Mouse (Mus musculus): ENCODE data around the gene 5330417C22Rik.

DNA sequence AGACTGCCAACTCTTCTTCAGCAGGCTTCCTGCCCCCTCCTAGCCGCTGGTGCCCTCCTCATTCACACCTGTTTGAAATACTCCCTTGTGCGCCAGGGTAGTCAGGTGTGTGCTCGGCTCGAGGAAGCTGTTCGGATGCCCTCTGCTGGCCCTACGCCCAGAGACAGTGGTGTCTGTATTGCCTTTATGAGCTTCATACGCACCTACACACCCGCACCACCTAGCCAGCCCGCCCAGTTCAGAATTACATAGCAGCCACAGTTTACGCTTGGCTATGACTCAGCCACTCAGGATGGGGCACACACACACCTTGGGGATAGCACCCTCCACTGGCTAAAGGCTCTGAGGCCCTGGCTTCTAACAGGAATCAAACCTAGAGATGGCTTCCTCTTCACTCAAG lies 77.5 kb downstream of the 5330417C22Rik start:
- TF ChIP-seq POLR2A (IDR thresholded peaks at IDR 0.05; ENCODE audit: control insufficient read depth, low read depth, low read length) (no peak), CTCF (IDR thresholded peaks at IDR 0.05; ENCODE audit: control insufficient read depth, insufficient read depth, insufficient replicate concordance, low read depth, low read length) (no peak)
